Mouse (Mus musculus) kidney, postnatal 0 days (tissue): ENCODE data around the gene Tmem258. TPM values are rescaled to one million over a fixed set of nuclear protein-coding genes. Genes with fewer than 3 reads are reported as not detected.

Source experiments
- ATAC-seq: fragments of 200-750 bp; cut with Nextera tagmentation; replicated peaks from 2 replicates; pipeline ENCODE4 v1.8.0; 2017; ENCODE audit warnings: low read depth, moderate number of reproducible peaks, moderate TSS enrichment, moderate library complexity; ENCODE audit not compliant: low FRiP score
- DNase-seq: peaks from one replicate; pipeline ENCODE4 v3.0.0-alpha.2; 2016; ENCODE audit warnings: low spot score
- H3K27ac ChIP-seq: fragments of 300-500 bp; sonication (generic); 2 replicates; pipeline ENCODE4 v1.5.1; 2014; ENCODE audit warnings: mild to moderate bottlenecking
- H3K27me3 ChIP-seq: fragments of 300-500 bp; sonication (generic); 2 replicates; pipeline ENCODE4 v1.6.1; 2014; ENCODE audit warnings: low read length, mixed read lengths; ENCODE audit not compliant: insufficient read depth
- H3K36me3 ChIP-seq: fragments of 300-500 bp; sonication (generic); 2 replicates; pipeline ENCODE4 v1.6.1; 2014; ENCODE audit warnings: low read length, mixed read lengths; ENCODE audit not compliant: insufficient read depth
- H3K4me1 ChIP-seq: fragments of 300-500 bp; sonication (generic); replicated peaks from 2 replicates; pipeline ENCODE4 v1.6.1; 2014; ENCODE audit warnings: antibody characterized with exemption, low read length, mixed read lengths; ENCODE audit not compliant: insufficient read depth
- H3K4me2 ChIP-seq: fragments of 300-500 bp; sonication (generic); 2 replicates; pipeline ENCODE4 v1.6.1; 2014; ENCODE audit warnings: mild to moderate bottlenecking, low read length, moderate library complexity, mixed read lengths
- H3K4me3 ChIP-seq: fragments of 300-500 bp; sonication (generic); replicated peaks from 2 replicates; pipeline ENCODE4 v1.5.1; 2014; ENCODE audit warnings: low read depth, low read length
- H3K9ac ChIP-seq: fragments of 300-500 bp; sonication (generic); 2 replicates; pipeline ENCODE4 v1.6.1; 2014; ENCODE audit warnings: low read depth, low read length
- H3K9me3 ChIP-seq: fragments of 300-500 bp; sonication (generic); replicated peaks from 2 replicates; pipeline ENCODE4 v1.6.1; 2016; ENCODE audit warnings: low read length, inconsistent platforms, mixed read lengths
- CTCF ChIP-seq: IDR thresholded peaks from 2 replicates; pipeline ENCODE4 v1.5.1; 2016; ENCODE audit warnings: antibody characterized with exemption, low read depth, mild to moderate bottlenecking, moderate library complexity
- WGBS: fragments of 180-500 bp; shearing (Covaris S2); extraction: QIAGEN DNeasy Blood & Tissue Kit; methylation state at CpG from one replicate; pipeline ENCODE4 v1.1.7; 2014; 5-methylcytosine and 5-hydroxymethylcytosine counted together
- polyA plus RNA-seq: library from polyadenylated mRNA; unstranded; fragments of >200 nt; fragmentation: Nextera tagmentation; extraction: Ambion mirVana; gene quantifications from 2 replicates; pipeline ENCODE4 v1.2.1, GENCODE M21; 2015

The Tmem258 gene
- polyA plus RNA-seq, 1 experiment from 2014 or later, result 460 TPM

GRCm38 (mm10) chr19:10182670-10183298 lies 21.0 kb upstream of the Tmem258 start, which contains the start of gene Fads1:
TSS of gene Fads1 (plus strand) at chr19:10182888.
- Histone ChIP-seq H3K27me3 (no peaks in the 10 kb centered on the region), H3K9ac (peak within 1 kb of the TSS; percentile 76), H3K4me1 (peaks cover 6% of the 10 kb centered on the region), H3K4me2 (peak within 1 kb of the TSS; percentile 81), H3K9me3 (no peaks in the 10 kb centered on the region), H3K4me3 (peak within 1 kb of the TSS; percentile 77), H3K36me3 (peaks cover 11% of the 10 kb centered on the region), H3K27ac (peak within 1 kb of the TSS; percentile 91)
- ATAC-seq (peak; percentile 95), DNase-seq (peak; percentile 98)
- peak; percentile 68 for TF ChIP-seq CTCF
- under 1% methylated on average over 70 of the region's 70 CpGs for WGBS

- no peaks in the 10 kb centered on the region for H3K27me3 ChIP-seq
- DNase-seq (peak; percentile 93), ATAC-seq (peak; percentile 78)
- peaks cover 6% of the 10 kb centered on the region for H3K4me1 ChIP-seq
- H3K9me3 ChIP-seq, result no peaks in the 10 kb centered on the region
- peak overlapping the region; percentile 77 for H3K4me3 ChIP-seq
- H3K27ac ChIP-seq, result peak overlapping the region; percentile 91
- peak overlapping the region; percentile 76 for H3K9ac ChIP-seq
- under 1% methylated on average over 35 of the region's 35 CpGs for WGBS
- H3K4me2 ChIP-seq, result peak overlapping the region; percentile 81
- no peak for TF ChIP-seq CTCF
- peaks cover 11% of the 10 kb centered on the region for H3K36me3 ChIP-seq
Measured at GRCm38 (mm10) chr19:10183299-10183983, 20.4 kb upstream of the Tmem258 start.

- Histone ChIP-seq H3K4me2 (peak overlapping the region; percentile 81), H3K4me1 (peaks cover 6% of the 10 kb centered on the region), H3K9ac (peak overlapping the region; percentile 76; the same call in 1 of the 2 replicates), H3K9me3 (no peaks in the 10 kb centered on the region), H3K27me3 (no peaks in the 10 kb centered on the region), H3K27ac (peak overlapping the region; percentile 91; the same call in 1 of the 2 replicates), H3K4me3 (peak overlapping the region; percentile 77), H3K36me3 (peaks cover 11% of the 10 kb centered on the region)
- no peak for ATAC-seq
- TF ChIP-seq CTCF, result no peak
- WGBS, result 6% methylated on average over 12 of the region's 12 CpGs
- peak; percentile 69 for DNase-seq
Measured at GRCm38 (mm10) chr19:10184096-10184495, 19.7 kb upstream of the Tmem258 start.

- 94% methylated on average over 3 of the region's 3 CpGs for WGBS
- peaks cover 6% of the 10 kb centered on the region for H3K4me1 ChIP-seq
- H3K27me3 ChIP-seq, result no peaks in the 10 kb centered on the region
- no peak overlapping the region for H3K4me2 ChIP-seq
- H3K4me3 ChIP-seq, result no peak overlapping the region
- H3K27ac ChIP-seq, result no peak overlapping the region
- no peak for ATAC-seq
- no peaks in the 10 kb centered on the region for H3K9me3 ChIP-seq
- no peak overlapping the region for H3K9ac ChIP-seq
- no peak for TF ChIP-seq CTCF
- DNase-seq, result no peak
- H3K36me3 ChIP-seq, result peaks cover 11% of the 10 kb centered on the region
Measured at GRCm38 (mm10) chr19:10185876-10186275, 17.9 kb upstream of the Tmem258 start.

- no peak overlapping the region for H3K4me2 ChIP-seq
- H3K27ac ChIP-seq, result no peak overlapping the region
- no peak overlapping the region for H3K9ac ChIP-seq
- H3K4me1 ChIP-seq, result peaks cover 6% of the 10 kb centered on the region
- H3K27me3 ChIP-seq, result no peaks in the 10 kb centered on the region
- DNase-seq (no peak), ATAC-seq (no peak)
- no peaks in the 10 kb centered on the region for H3K9me3 ChIP-seq
- H3K36me3 ChIP-seq, result peaks cover 12% of the 10 kb centered on the region
- WGBS, result 93% methylated on average over 8 of the region's 8 CpGs
- H3K4me3 ChIP-seq, result no peak overlapping the region
- no peak for TF ChIP-seq CTCF
Measured at GRCm38 (mm10) chr19:10186569-10186968, 17.2 kb upstream of the Tmem258 start.

GRCm38 (mm10) chr19:10188281-10188811 lies 15.5 kb upstream of the Tmem258 start:
- Histone ChIP-seq H3K27me3 (no peaks in the 10 kb centered on the region), H3K4me2 (no peak overlapping the region), H3K9ac (no peak overlapping the region), H3K36me3 (peaks cover 26% of the 10 kb centered on the region), H3K27ac (no peak overlapping the region; the same call in 1 of the 2 replicates), H3K9me3 (no peaks in the 10 kb centered on the region), H3K4me1 (peaks cover 6% of the 10 kb centered on the region), H3K4me3 (no peak overlapping the region)
- 70% methylated on average over 10 of the region's 10 CpGs for WGBS
- ATAC-seq, result no peak
- DNase-seq, result no peak
- TF ChIP-seq CTCF, result no peak
